Mouse (Mus musculus): ENCODE data around the gene Slc27a1.

Slc27a1 gene

DNA sequence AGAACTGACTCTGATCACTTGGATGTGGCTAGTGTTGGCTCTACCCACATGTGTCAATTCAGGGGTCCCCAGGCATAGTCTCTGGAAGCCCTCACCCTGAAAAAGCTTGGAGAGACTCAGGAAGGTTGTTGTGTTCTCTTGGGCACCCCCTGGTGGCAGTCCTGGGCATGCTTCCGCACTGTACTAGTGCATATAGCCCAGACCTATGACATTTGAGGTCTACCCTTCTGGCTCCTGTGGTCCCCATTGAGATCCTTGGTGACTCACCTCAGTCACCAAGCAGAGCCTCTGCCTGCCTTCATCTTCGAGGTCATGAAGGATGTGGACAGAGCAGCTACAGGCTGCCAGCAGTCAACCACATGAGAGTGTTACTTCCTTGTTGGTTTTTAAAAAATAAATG is 18.2 kb downstream of the Slc27a1 start:
- no peak for DNase-seq (ENCODE audit: low read depth)

DNA sequence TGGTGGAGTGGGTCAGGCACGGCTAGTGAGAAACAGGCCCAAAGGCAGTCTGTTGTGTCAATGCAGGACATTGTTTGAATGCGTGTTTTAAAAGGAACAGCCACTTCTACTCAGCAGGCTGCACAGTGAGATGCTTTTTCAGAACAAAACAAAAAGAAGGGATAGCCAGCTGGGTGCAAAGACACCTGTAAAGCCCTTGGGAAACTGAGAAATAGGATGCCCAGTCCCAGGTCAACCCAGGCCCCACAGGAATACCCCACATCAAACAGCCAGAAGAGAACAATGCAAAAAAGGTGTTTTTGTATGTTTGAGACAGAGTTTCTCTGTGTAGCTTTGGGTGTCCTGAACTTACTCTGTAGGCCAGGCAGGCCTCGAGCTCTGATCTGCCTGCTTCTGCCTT is 20.1 kb downstream of the Slc27a1 start:
- no peak for DNase-seq (ENCODE audit: low read depth)

DNA sequence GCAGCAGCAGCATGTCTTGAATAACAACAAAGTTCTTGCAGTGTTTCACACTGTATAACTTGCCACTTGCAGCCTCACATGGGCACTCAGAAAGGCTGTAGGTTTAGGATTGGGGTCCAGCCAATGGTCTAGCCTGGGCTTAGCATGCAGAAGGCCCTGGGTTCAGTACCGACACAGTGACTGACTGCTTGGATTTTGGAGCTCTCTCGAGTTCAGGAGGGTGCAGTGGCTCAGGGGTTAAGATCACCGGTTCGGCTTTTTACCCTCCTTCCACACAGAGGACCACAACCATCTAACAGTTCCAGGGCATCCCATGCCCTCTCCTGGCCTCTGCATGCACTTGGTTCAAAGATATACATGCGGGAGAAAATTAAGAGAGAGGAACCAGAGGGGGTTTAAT is 22.3 kb downstream of the Slc27a1 start:
- DNase-seq (ENCODE audit: low read depth): no peak

DNA sequence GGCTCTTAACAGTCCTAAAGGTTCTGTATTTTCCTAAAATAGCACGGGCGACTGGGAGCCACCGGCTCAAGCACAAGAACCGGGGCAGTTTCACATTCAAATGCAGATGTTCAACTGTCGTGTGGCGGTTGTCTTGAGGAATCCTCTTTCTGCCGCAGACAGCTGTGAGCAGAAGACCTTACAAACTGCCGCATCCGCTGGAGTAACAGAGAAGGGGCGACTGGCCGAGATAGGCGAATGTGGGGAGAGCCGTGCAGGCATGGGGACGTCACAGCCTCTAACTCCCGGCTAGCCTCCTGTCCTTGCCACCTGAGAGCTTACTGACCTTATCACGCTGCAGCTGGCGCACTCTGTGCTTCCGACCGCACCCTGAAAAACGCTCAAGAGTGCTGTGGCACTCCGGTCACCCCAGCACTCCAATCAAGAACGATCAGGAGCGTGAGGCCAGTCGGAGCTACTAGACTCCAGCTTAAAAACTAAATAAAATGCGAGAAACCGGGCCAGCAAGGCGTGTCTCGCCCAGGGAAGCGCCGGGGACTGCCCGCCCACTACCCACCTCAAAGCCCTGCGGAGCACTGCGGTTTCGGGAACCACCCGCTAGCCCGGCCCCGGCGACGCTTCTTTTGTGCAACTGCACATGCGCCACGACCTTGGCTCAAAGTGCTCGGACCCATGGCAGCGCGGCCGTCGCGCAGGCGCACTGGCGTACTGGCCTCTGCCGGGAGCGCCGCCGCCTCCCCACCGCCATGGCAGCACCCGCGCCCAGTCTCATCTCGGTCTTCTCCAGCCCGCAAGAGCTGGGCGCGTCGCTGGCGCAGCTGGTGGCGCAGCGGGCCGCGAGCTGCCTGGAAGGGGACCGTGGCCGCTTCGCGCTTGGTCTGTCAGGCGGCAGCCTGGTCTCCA is 23.0 kb downstream of the Slc27a1 start, which contains the start of gene Pgls:
Gene Pgls (plus strand): TSS at position 706 of the 903 bp plus-strand sequence.
- DNase-seq (ENCODE audit: low read depth): peak; percentile 88

DNA sequence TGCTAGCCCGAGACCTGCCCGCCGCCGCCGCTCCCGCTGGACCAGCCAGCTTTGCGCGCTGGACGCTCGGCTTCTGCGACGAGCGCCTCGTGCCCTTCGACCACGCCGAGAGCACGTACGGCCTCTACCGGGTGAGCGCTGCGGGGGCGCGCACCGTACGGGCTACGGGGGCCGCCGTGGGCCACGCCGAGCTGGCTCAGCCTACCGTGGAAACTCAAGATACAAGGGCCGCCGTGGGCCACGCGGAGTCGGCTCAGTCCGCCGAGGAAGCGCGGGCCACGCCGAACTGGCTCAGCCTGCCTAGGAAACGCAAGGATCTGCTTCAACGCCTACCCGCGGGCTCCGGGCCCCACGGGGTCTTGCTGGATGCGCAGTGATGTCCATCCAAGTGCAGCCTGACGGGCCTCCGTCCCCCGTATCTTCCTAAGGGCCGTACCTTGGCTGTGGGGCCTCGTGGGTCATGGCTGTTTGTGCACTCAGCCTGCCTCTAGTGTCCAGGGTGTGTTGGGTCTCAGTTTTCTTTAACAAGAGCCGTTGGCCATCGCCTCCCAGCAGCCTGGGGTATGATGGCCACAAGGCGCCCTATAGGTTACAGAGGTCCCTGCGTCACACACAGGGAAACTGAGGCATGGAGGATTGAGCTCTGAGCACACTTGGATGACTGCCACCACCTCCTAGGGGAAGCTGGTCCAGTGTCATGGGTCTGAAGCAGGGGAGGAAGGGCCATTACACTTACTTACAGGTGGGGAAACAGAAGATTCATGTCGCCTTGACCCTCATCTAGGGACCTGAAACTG is 23.9 kb downstream of the Slc27a1 start:
- no peak for DNase-seq (ENCODE audit: low read depth)

DNA sequence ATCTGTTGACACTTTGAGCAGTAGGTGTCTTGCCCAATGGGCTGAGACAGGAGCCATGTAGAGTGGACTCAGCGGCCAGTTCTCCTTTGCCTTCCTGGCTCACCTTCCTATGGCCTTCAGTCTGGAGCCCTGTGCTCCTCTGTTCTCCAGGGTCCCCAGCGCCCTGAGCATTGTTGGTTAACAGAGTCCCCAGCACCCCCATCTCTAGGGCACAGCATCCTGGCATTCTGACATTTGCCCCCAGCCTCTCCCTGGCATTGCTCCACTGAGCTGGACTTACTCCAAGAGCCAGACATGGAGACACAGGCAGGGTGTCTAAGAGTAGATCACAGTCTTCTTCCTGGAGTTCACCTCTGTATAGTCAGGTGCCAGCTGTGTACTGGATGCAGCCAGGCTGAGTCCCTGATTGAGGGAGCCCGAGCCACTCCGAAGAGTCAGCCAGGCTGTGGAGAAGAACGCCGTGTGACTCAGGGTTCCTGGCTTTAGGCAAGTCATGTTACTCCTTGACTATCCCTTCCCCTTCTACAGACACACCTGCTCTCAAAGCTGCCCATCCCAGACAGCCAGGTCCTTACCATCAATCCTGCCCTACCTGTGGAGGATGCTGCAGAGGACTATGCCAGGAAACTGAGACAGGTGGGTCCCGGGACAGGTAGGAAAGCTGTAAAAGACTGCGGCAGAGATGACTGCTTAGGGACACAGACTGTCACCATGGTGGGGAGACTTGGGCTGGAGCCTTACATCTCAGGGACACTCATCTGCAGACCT is 25.1 kb downstream of the Slc27a1 start:
- no peak for DNase-seq (ENCODE audit: low read depth)

DNA sequence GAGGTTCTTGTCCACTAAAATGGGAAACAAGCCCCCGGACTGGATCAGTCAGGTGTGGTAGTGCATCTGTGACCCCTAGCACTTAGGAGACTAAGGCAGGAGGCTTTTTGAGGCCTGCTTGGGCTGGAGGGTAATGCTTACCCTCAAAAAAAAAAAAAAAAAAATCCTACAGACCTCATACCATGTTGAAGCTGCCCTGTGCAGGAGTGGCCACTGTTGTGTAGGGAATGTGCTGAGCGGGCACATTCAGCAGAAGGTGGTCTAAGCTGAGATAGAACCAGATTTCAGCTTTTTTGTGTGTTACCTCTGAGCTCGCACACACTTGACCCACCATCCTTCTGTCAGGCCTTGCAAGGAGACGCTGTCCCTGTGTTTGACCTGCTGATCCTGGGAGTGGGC is 25.6 kb downstream of the Slc27a1 start:
- no peak for DNase-seq (ENCODE audit: low read depth)

DNA sequence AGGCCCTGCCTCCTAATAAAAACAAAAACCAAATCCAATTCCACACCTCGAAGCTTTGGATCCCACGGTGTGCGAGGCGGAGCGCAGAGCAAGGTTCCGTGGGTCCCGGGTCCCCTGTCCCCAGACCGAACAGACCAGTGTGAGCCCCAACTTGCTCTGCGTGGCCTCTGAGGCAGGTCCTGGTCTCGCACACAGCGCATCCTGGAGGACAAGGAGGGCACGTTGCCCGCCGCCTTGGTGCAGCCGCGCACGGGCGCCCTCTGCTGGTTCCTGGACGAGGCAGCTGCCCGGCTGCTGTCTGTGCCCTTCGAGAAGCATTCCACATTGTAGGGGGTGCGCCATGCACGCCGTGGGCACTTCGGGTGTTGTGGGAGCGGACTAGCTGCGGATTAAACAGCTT is 27.2 kb downstream of the Slc27a1 start:
- peak; percentile 69 for DNase-seq (ENCODE audit: low read depth)

DNA sequence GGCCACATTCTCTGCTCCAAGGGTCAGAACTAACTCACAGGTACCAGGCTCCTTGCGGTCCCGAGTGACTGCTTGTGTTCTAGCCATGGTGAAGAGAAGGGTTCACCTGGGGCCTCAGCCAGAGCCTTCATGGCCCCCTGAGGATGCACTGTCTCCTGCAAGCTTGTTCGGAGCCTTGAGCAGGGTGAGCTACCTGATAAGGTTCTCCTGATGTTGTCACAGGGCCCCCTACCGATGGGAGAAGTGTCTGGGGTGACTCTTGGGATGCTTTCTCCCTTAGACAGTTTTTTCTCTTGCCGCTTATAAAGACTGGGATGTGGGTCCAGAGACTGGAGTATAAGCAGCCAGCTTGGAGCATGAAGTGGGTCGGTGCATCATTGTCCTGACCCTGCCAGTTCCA is 27.7 kb downstream of the Slc27a1 start:
- no peak for DNase-seq (ENCODE audit: low read depth)

DNA sequence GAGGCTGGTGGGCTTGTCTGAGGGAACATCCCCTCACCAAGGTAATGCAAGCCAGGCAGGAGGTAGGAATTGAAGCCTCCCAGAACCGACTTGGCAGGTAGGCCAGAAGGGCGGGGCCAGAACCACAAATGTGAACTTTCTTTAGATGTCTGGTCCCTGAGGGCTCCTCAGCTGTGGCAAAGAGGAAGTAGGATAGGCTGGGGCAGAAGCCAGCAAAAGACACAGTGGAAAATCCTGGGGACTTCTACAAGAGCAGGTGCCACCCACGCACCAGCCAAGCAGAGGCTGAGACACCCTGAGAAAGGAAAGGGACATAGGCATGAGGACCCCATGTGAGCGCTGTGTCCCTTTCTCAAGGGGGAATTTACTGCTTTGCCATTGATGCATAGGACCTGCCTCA is 28.1 kb downstream of the Slc27a1 start:
- no peak for DNase-seq (ENCODE audit: low read depth)

DNA sequence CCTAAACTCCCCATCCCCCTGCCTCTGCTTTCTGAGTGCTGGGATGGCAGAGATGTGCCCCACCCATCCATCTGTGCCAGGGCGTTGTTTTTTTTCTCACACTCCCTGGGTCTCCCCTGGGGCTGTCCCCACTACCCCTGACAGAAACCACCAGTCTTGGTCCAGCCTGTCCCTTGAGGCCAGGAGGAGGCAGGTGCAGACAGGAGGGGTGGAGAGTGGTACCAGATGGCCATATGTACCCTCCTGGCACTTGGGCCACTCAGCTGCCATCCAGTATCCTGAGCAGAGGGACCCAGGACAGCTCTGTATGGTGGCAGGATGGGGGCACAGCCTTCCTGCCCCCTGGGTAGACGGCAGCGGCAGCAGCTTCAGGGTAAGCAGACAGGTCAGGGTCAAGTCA is 28.8 kb downstream of the Slc27a1 start, which contains the start of gene Fam129c:
Gene Fam129c (plus strand): TSS at position 198 of the 400 bp plus-strand sequence.
- DNase-seq (ENCODE audit: low read depth): no peak

DNA sequence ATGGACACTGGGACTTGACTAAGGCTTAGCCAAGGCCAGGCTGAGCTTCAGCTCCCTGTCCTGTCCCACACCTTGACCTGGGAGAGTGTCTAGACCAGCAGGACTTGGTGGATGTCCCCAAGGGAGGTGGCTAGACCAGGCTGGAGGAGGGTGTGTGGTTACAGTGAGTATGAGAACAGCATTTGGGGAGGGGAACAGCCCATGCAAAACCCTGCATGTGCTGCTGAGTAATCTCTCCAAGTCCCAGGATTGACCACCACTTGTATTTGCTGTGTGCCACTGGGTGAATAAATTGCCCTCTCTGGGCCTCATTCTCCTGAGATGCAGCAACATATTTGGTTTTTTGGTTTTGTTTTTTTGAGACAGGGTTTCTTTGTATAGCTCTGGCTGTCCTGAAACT is 29.7 kb downstream of the Slc27a1 start:
- no peak for DNase-seq (ENCODE audit: low read depth)

DNA sequence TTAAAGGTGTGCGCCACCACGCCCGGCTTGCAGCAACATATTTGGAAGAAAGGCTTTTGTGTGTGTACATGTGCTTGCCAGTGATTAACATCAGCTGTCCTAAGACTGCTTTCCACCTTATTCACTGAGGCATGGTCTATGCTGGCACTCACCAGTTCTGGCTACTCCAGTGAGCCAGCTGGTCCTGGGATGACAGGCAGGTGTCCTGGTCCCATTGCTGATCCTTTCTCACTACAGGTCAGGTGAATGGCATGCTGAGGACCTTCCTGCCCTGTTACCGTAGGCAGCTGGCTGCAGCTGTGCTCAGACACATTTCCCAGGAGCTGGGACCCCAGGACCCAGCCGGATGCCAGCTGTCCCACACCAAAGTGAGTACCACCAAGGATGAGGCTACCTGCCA is 30.2 kb downstream of the Slc27a1 start:
- no peak for DNase-seq (ENCODE audit: low read depth)

DNA sequence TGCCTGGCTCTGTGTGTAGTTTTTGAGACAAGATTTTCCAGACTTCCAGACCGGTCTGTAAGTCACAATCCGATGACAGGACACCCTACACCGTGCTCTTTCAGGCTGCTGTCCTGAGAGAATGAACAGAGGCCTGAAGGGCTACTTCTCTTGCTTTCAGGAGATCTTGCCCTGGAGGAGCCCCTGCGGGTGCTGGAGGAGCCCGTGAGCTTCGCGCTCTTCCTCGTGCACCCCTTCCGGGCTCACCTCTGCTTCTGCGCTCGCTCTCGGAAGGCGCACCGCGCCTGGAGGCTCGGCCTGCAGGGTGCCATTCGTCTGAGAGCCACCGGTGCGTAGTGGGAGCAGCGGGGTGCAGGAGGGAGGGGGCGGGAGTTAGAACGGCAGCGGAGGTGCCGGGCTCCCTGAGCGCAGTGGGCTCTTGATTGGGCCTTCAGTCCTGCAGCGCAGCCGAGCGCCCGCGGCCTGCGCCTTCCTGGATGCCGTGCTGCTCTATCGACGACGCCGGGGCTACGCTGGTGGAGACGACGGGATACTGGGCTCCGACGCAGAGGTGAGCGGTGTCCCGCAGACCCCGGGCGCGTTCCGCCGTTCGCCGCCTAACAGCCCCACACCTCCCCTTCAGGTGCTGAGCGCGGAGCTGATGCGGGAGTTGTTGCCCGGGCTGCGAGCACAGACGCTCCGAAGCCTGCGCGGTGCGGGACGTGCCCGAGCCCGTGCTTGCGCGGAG is 33.4 kb downstream of the Slc27a1 start:
- no peak for DNase-seq (ENCODE audit: low read depth)

DNA sequence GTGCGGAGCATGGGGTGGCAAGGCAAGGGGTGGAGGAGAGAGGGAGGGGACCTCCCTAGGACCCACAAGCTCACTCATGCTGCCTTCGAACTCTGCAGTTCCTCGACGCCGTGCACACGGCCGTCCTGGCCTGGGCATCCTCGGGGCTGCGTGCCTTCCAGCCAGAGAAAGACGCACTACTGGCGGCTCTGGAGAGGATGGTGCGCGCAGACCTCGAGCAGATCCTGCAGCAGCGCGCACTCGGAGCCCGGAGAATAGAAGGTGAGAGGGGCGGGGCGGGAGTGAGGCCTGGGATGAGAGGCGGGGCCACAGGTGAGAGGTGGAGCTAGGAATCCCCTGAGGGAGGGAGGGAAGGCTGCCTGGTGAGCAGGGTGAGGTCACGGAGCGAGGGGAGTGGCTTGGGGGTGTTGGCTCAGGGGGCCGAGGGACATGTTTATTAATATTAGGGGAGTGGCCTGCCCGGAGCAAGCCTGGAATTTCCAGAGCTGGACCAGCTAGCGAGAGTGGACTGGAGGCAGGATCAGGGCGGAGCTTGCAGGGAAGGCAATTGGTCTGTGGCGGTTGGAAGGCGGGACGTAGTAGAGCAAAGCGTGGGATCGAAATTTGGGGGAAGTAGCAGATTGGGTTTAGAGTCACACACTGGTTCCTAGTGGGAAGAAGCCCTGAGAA is 34.1 kb downstream of the Slc27a1 start:
- DNase-seq (ENCODE audit: low read depth): no peak

DNA sequence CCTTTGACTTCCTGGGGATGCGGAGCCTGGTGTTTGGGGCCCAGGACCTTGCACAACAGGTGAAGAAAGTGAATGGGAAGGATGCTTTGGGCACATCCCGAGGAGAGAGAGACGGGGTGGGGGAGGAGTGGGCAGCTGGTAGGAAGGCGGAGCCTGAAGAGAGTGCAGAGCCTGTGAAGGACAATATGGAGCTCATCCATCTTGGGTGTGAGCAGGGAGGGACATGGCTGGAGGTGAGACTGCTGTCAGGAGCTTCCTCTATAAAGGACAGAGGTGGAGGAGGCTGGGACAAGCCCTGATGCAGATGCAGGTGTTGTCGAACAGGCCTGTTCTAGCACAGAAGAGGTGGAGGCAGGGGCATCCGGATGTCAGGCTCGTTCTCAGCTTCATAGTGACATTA is 35.3 kb downstream of the Slc27a1 start:
- no peak for DNase-seq (ENCODE audit: low read depth)

DNA sequence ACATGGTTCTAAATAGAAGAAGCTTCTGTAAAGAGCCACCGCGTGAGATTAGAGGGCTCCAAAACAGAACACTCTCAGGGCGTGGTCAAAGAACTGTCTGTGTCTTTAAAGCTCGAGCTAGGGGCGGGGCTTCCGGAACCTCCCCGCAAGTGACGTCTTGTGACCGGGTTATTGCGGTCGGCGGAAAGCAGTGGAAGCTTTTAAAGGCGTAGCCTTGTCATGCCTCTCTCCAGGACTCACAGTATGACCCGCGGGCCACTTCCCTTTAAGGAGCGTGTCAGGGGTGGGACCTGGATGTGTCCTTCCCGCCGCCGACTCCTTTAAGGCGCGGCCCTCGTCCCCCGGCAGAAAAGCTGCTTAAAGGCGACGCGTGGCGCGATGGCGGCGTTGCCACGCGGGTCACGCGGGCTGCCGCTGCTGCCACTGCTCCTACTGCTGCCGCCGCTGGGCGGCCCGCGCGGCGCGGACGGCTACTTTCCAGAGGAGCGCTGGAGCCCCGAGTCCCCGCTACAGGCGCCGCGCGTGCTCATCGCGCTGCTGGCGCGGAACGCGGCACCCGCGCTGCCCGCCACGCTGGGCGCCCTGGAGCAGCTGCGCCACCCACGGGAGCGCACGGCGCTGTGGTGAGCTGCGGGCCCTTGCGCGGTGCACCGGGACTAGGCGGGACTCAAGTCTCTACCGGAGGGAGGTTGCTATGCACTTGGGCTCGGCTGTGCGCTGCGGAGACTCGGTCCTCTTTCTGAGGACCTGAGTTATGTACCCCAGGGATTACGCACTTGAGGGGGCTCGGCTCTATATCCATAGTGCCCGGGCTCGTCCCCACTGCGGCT is 42.4 kb downstream of the Slc27a1 start, which contains the start of gene Colgalt1:
Gene Colgalt1 (plus strand): TSS at position 177 of the 830 bp plus-strand sequence.
- DNase-seq (ENCODE audit: low read depth): peak; percentile 98

DNA sequence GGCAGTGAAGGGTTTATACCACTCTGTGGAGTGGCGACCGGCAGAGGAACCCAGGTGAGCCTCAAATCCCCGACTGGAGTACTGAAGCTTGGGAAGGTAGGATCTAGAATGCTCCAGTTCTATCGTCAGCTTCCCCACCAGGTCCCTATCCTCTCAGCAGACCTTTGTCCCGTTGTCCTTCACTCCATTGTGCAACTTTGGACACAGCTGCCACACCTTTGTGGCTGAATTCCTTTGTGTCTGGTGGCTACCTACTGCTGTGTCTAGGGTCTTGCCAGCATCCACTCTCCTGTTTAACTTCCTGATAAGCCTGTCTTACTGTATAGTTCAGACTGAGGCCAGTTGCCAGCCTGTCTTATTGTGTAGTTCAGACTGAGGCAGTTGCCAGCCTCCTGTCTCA is 43.5 kb downstream of the Slc27a1 start:
- no peak for DNase-seq (ENCODE audit: low read depth)

DNA sequence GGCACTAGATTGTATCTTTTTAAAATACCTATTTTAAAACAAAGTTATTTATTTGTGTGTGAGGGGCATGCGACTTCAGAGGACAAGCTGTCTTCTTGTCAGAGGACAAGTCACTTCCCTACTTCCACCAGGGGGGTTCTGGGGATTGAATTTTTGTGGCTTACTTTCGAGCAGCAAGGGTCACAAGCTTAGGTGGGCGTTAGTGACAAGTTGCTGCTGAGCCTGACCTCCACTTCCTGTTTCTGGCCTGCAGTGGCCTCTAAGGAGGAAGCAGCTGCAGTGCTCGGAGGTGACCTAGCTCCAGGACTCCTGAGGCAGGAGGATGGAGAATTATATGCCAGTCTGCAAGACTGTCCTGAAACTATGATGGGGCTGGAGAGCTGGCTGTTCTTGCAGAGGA is 44.7 kb downstream of the Slc27a1 start:
- no peak for DNase-seq (ENCODE audit: low read depth)

DNA sequence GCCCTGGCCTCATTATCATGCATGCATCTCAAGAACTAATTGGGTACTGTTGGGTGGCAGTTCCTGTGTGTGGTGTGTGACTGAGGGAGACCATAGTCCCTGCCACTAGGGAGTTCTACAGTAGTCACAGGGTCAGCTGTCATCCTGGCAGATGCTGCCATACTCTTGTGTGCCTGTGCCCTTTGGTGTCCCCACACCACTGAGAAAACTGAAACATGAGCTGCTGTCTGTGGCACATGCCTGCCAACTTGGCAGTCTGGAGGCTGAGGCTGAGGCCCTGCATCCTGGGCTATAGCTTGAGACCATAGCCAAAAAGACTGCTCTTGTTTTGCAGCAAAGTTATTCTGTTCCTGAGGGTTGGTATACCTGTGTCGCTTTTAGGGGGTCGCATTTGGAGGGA is 51.1 kb downstream of the Slc27a1 start:
- no peak for DNase-seq (ENCODE audit: low read depth)

Measured in c-Kit-positive CD71-positive TER-119-negative erythroid progenitor cells, embryonic 14.5 days (primary cell).